Mouse (Mus musculus) testis, adult 2 months (tissue): Measurements from ENCODE around the gene Btn1a1.

Source experiments
- CTCF ChIP-seq: fragments of 200-500 bp; IDR thresholded peaks from 2 replicates; pipeline ENCODE4 v1.5.1; 2012; ENCODE audit warnings: low read depth, mild to moderate bottlenecking, inconsistent platforms, low read length, moderate library complexity; ENCODE audit not compliant: control insufficient read depth, insufficient read depth, insufficient replicate concordance
- POLR2A ChIP-seq: fragments of 200-500 bp; IDR thresholded peaks from 2 replicates; pipeline ENCODE4 v1.6.1; 2012; ENCODE audit warnings: low read depth, mild to moderate bottlenecking, inconsistent platforms, low read length, moderate library complexity; ENCODE audit not compliant: control insufficient read depth

DNA sequence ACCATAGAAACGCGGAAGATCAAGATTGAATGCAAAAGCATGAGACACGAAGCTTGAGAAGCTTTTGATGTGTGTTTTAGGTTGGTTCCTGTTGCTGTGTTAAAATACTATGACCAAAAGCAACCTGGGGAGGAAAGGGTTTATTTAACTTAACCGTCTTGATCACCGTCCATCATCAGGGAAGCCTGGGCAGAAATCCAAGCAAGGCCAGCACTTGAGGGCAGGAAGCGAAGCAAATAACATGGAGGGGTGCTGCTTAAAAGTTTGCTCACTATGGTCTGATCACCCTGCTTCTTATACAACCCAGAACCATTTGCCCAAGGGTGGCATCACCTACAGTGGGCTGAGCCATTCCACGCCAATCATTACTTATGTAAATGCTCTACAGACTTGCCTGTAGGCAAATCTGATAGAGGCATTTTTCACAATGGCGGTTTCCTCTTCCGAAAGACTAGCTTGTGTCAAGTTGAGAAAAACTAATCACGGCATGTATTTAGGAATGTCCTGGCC lies 38.2 kb downstream of the Btn1a1 start:
- TF ChIP-seq CTCF (no peak), POLR2A (no peak)
